ENCODE assay signal across 12 mouse cellular contexts in the genomic region with DNA sequence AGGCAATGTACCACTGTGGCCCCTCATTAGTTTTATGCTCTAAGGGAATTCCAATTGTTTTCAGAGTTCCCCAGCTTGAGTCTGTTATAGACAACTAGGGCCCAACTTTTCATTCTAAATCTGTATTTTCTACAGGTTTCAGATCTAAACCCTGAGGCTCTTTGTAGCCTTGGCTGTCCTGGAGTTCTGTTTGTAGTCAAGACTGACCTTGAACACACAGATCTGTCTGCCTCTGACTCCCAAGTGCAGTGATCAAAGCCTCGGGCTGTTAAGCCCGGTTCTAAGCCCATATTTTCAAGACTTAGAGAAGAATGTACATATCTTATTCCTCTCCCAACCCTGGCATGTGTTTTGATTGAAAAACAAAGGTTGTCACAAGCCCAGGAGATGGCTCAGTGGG. TPM values are rescaled to one million over a fixed set of nuclear protein-coding genes. Genes with fewer than 3 reads are reported as not detected.
A peak's percentile ranks its signal among the peaks of the same experiment; 100 is the strongest.
DNase-seq lines count a peak whose midpoint lies in the region; ATAC-seq and TF ChIP-seq lines count a peak whose summit lies in the region.
"Had no signal": no experiment of that assay in that cellular context is flagged by ENCODE, and none has a peak within 500 bp of the region (broad histone marks: within the 10 kb centered on the region; RNA-seq: fewer than 3 reads in every experiment).

No protein-coding gene starts in this region.

- no peak for ATAC-seq in kidney, postnatal 0 days (replicated peaks; ENCODE audit: low FRiP score, low read depth)
- no peak for ATAC-seq in limb, embryonic 14.5 days (ENCODE audit: low FRiP score, low read depth)
- ATAC-seq in inflammation-experienced regulatory T-cells, adult 6 months: no peak
- ATAC-seq: Patski had no signal

- H3K36me3 ChIP-seq in kidney, postnatal 0 days (ENCODE audit: insufficient read depth, low read length): peaks cover 5% of the 10 kb centered on the region; the same call in 1 of the 2 replicates
- peaks cover 4% of the 10 kb centered on the region; the same call in 1 of the 2 replicates for H3K36me3 ChIP-seq in limb, embryonic 14.5 days (ENCODE audit: control insufficient read depth, insufficient read depth, low read length)

- no peaks in the 10 kb centered on the region for H3K9me3 ChIP-seq in kidney, postnatal 0 days (replicated peaks; ENCODE audit: low read length)
- H3K9me3 ChIP-seq in limb, embryonic 14.5 days (ENCODE audit: control insufficient read depth, low read length): no peaks in the 10 kb centered on the region

- no peak for DNase-seq in gastrocnemius, adult 2 months
- no peak for DNase-seq in gastrocnemius, postnatal 14 days
- DNase-seq in kidney, postnatal 0 days (ENCODE audit: low spot score): no peak
- no peak for DNase-seq in kidney, postnatal 25 days
- no peak for DNase-seq in limb, embryonic 14.5 days (ENCODE audit: low spot score)
- no peak for DNase-seq in adrenal gland, postnatal 4 days (ENCODE audit: low spot score in 2 of 2)
- DNase-seq: B cell, adult 2 months; right cerebral cortex, postnatal 14 days; thymus, postnatal 25 days had no signal

- no peaks in the 10 kb centered on the region for H3K4me1 ChIP-seq in kidney, postnatal 0 days (replicated peaks; ENCODE audit: insufficient read depth, low read length)
- H3K4me1 ChIP-seq in bone marrow macrophage, adult 2 months (ENCODE audit: control insufficient read depth, insufficient read depth, low read length): peaks cover 14% of the 10 kb centered on the region
- H3K4me1 ChIP-seq in limb, embryonic 14.5 days (ENCODE audit: control insufficient read depth, insufficient read depth, low read length): 0 out of 2 replicates have a peak, but pooled peaks cover 11% of the 10 kb centered on the region

- TF ChIP-seq CTCF in gastrocnemius, adult 2 months (IDR thresholded peaks at IDR 0.05): no peak
- no peak for TF ChIP-seq CTCF in kidney, postnatal 0 days (IDR thresholded peaks at IDR 0.05; ENCODE audit: low read depth)
- no peak for TF ChIP-seq CTCF in bone marrow macrophage, adult 2 months (IDR thresholded peaks at IDR 0.05; ENCODE audit: low read depth, low read length)

- H3K9ac ChIP-seq in kidney, postnatal 0 days (ENCODE audit: low read depth, low read length): no peak overlapping the region
- no peak overlapping the region for H3K9ac ChIP-seq in limb, embryonic 14.5 days (ENCODE audit: low read depth, low read length, severe bottlenecking)

- peak overlapping the region; percentile 95; the same call in 1 of the 2 replicates for H3K4me2 ChIP-seq in kidney, postnatal 0 days (ENCODE audit: low read length)
- H3K4me2 ChIP-seq in limb, embryonic 14.5 days (replicated peaks; ENCODE audit: low read depth, low read length, severe bottlenecking): peak overlapping the region; percentile 84; the same call in 1 of the 2 replicates

- no peak for TF ChIP-seq POLR2A in bone marrow macrophage, adult 2 months (IDR thresholded peaks at IDR 0.05; ENCODE audit: borderline replicate concordance, low read depth, low read length)
- no peak for TF ChIP-seq POLR2A in limb, embryonic 14.5 days (IDR thresholded peaks at IDR 0.05; ENCODE audit: borderline replicate concordance, extremely low read depth, insufficient read depth, insufficient read length)

- intact Hi-C loops in gastrocnemius, adult 2 months (cut with DNase I): loop anchor here (5.0 kb wide), 2 partner anchors 38 to 42 kb away; no protein-coding TSS in a partner anchor
- intact Hi-C loops in gastrocnemius, postnatal 14 days (cut with DNase I; ENCODE audit: low total_unique reads): loop anchor here (10.0 kb wide), 1 partner anchor 50 kb away; no protein-coding TSS in a partner anchor

- WGBS in kidney, postnatal 0 days: 76% methylated on average over 2 of the region's 2 CpGs
- 89% methylated on average over 2 of the region's 2 CpGs for WGBS in limb, embryonic 14.5 days

- no peaks in the 10 kb centered on the region for H3K27me3 ChIP-seq in kidney, postnatal 0 days (ENCODE audit: insufficient read depth, low read length)
- no peaks in the 10 kb centered on the region for H3K27me3 ChIP-seq in limb, embryonic 14.5 days (ENCODE audit: control insufficient read depth, insufficient read depth, low read length)
- H3K27me3 ChIP-seq: Patski had no signal

- peak overlapping the region; percentile 86 for H3K4me3 ChIP-seq in gastrocnemius, adult 2 months
- no peak overlapping the region for H3K4me3 ChIP-seq in kidney, postnatal 0 days (replicated peaks; ENCODE audit: low read depth, low read length)
- H3K4me3 ChIP-seq in bone marrow macrophage, adult 2 months (ENCODE audit: insufficient read depth, low read length): peak overlapping the region; percentile 72
- no peak overlapping the region for H3K4me3 ChIP-seq in limb, embryonic 14.5 days (replicated peaks; ENCODE audit: low read length)

- H3K27ac ChIP-seq in gastrocnemius, adult 2 months: peak overlapping the region; percentile 100
- H3K27ac ChIP-seq in kidney, postnatal 0 days: no peak overlapping the region
- 0 out of 2 replicates have a peak overlapping the region, but pooled peaks have one; percentile 3 for H3K27ac ChIP-seq in bone marrow macrophage, adult 2 months (ENCODE audit: insufficient read depth, low read depth, low read length)
- H3K27ac ChIP-seq in limb, embryonic 14.5 days (replicated peaks; ENCODE audit: low read depth, low read length): no peak overlapping the region

RNA-seq across cellular contexts. Expression of a gene that starts 1.7 kb away (rescaled TPM):
- total RNA-seq in gastrocnemius, adult 2 months (2021): 10 to 100 TPM; 21.0 to 29.4 TPM
- 10 to 100 TPM; 21.3 to 31.1 TPM for total RNA-seq in gastrocnemius, postnatal 14 days (2021)
- 15.4 and 15.7 TPM in 2 replicates for polyA plus RNA-seq in kidney, postnatal 0 days (2015; fragmentation: Nextera tagmentation; extraction: Ambion mirVana)
- 43.2 and 48.3 TPM in 2 replicates for polyA plus RNA-seq in bone marrow macrophage, adult 2 months (2012; ENCODE audit: insufficient read depth, insufficient read length, missing spikeins)
- 9.0 and 9.6 TPM in 2 replicates for polyA plus RNA-seq in limb, embryonic 14.5 days (2012; rRNA removed)
- polyA plus RNA-seq in limb, embryonic 14.5 days (2014; fragmentation: Nextera tagmentation; extraction: Ambion mirVana): 10.7 and 11.9 TPM in 2 replicates
- total RNA-seq in adrenal gland, postnatal 4 days (2021): 10 to 100 TPM; 90.2 to 99.4 TPM
- 10 to 100 TPM; 23.1 to 26.4 (median 23.5) TPM for polyA plus RNA-seq in inflammation-experienced regulatory T-cells, adult 6 months (2017; shearing (Covaris generic))

Comparison
In these comparisons a context has a peak if more than half of its experiments do, and no peak if none do; other contexts are left out.
1. H3K27ac ChIP-seq: peak in gastrocnemius, adult 2 months (single experiment) and bone marrow macrophage, adult 2 months (single experiment); none in kidney, postnatal 0 days (single experiment) and limb, embryonic 14.5 days (single experiment).
2. H3K4me3 ChIP-seq: peak in gastrocnemius, adult 2 months (single experiment) and bone marrow macrophage, adult 2 months (single experiment); none in kidney, postnatal 0 days (single experiment) and limb, embryonic 14.5 days (single experiment).